Mouse (Mus musculus): ENCODE measurements around the gene Klk9. TPM values are rescaled to one million over a fixed set of nuclear protein-coding genes. Genes with fewer than 3 reads are reported as not detected.

The Klk9 gene
- polyA plus RNA-seq, 1 experiment from 2014 or later, result not detected

GRCm38 (mm10) chr7:43774364-43774763, 17.3 kb upstream of the Klk9 start, which contains the start of gene Klk11:
Gene Klk11, plus strand, starts transcription at chr7:43774604.
- no peaks in the 10 kb centered on the region for H3K9me3 ChIP-seq (ENCODE audit: control insufficient read depth, low read length)

GRCm38 (mm10) chr7:43774802-43775201, 16.9 kb upstream of the Klk9 start:
- ATAC-seq (ENCODE audit: low FRiP score, low TSS enrichment), result 0 out of 2 replicates have a peak, but pooled peaks have one; percentile 28
- 38% methylated on average over 6 of the region's 6 CpGs for WGBS
- Histone ChIP-seq H3K4me1 (ENCODE audit: control insufficient read depth, insufficient read depth, low read length) (no peaks in the 10 kb centered on the region), H3K4me2 (ENCODE audit: low read length) (no peak overlapping the region), H3K27me3 (ENCODE audit: control insufficient read depth, insufficient read depth, low read length) (no peaks in the 10 kb centered on the region), H3K9ac (replicated peaks; ENCODE audit: low read length) (no peak overlapping the region), H3K4me3 (replicated peaks; ENCODE audit: low read depth, low read length) (no peak overlapping the region), H3K27ac (replicated peaks; ENCODE audit: low read depth, low read length) (no peak overlapping the region), H3K36me3 (ENCODE audit: control insufficient read depth, insufficient read depth, low read length) (no peaks in the 10 kb centered on the region), H3K9me3 (ENCODE audit: control insufficient read depth, low read length) (no peaks in the 10 kb centered on the region)
- DNase-seq, result no peak

More at GRCm38 (mm10) chr7:43774364-43774763, 17.3 kb upstream of the Klk9 start, which contains the start of gene Klk11:
- ATAC-seq (ENCODE audit: low FRiP score, low TSS enrichment), result no peak
- DNase-seq, result no peak
- no peaks in the 10 kb centered on the region for H3K27me3 ChIP-seq (ENCODE audit: control insufficient read depth, insufficient read depth, low read length)
- H3K4me1 ChIP-seq (ENCODE audit: control insufficient read depth, insufficient read depth, low read length), result no peaks in the 10 kb centered on the region
- H3K36me3 ChIP-seq (ENCODE audit: control insufficient read depth, insufficient read depth, low read length), result no peaks in the 10 kb centered on the region
- no peak within 1 kb of the TSS for H3K27ac ChIP-seq (replicated peaks; ENCODE audit: low read depth, low read length)
- H3K4me2 ChIP-seq (ENCODE audit: low read length), result no peak within 1 kb of the TSS
- H3K9ac ChIP-seq (replicated peaks; ENCODE audit: low read length), result no peak within 1 kb of the TSS
- no peak within 1 kb of the TSS for H3K4me3 ChIP-seq (replicated peaks; ENCODE audit: low read depth, low read length)
- WGBS, result 94% methylated on average over 5 of the region's 5 CpGs

GRCm38 (mm10) chr7:43775311-43776057, 16.2 kb upstream of the Klk9 start:
- Histone ChIP-seq H3K27ac (replicated peaks; ENCODE audit: low read depth, low read length) (no peak overlapping the region), H3K4me1 (ENCODE audit: control insufficient read depth, insufficient read depth, low read length) (no peaks in the 10 kb centered on the region), H3K9me3 (ENCODE audit: control insufficient read depth, low read length) (no peaks in the 10 kb centered on the region), H3K9ac (replicated peaks; ENCODE audit: low read length) (no peak overlapping the region), H3K4me3 (replicated peaks; ENCODE audit: low read depth, low read length) (no peak overlapping the region), H3K27me3 (ENCODE audit: control insufficient read depth, insufficient read depth, low read length) (no peaks in the 10 kb centered on the region), H3K4me2 (ENCODE audit: low read length) (no peak overlapping the region), H3K36me3 (ENCODE audit: control insufficient read depth, insufficient read depth, low read length) (no peaks in the 10 kb centered on the region)
- no peak for DNase-seq
- WGBS, result 55% methylated on average over 7 of the region's 7 CpGs
- no peak for ATAC-seq (ENCODE audit: low FRiP score, low TSS enrichment)

- no peaks in the 10 kb centered on the region for H3K4me1 ChIP-seq (ENCODE audit: control insufficient read depth, insufficient read depth, low read length)
- H3K4me2 ChIP-seq (ENCODE audit: low read length), result no peak overlapping the region
- WGBS, result 85% methylated on average over 5 of the region's 5 CpGs
- H3K27ac ChIP-seq (replicated peaks; ENCODE audit: low read depth, low read length), result no peak overlapping the region
- no peak overlapping the region for H3K4me3 ChIP-seq (replicated peaks; ENCODE audit: low read depth, low read length)
- DNase-seq (no peak), ATAC-seq (ENCODE audit: low FRiP score, low TSS enrichment) (no peak)
- H3K27me3 ChIP-seq (ENCODE audit: control insufficient read depth, insufficient read depth, low read length), result no peaks in the 10 kb centered on the region
- no peaks in the 10 kb centered on the region for H3K9me3 ChIP-seq (ENCODE audit: control insufficient read depth, low read length)
- H3K9ac ChIP-seq (replicated peaks; ENCODE audit: low read length), result no peak overlapping the region
- no peaks in the 10 kb centered on the region for H3K36me3 ChIP-seq (ENCODE audit: control insufficient read depth, insufficient read depth, low read length)
Observed at GRCm38 (mm10) chr7:43776506-43776905, 15.2 kb upstream of the Klk9 start.

GRCm38 (mm10) chr7:43777423-43777822, 14.3 kb upstream of the Klk9 start:
- Histone ChIP-seq H3K27ac (replicated peaks; ENCODE audit: low read depth, low read length) (no peak overlapping the region), H3K36me3 (ENCODE audit: control insufficient read depth, insufficient read depth, low read length) (no peaks in the 10 kb centered on the region), H3K4me3 (replicated peaks; ENCODE audit: low read depth, low read length) (no peak overlapping the region), H3K9me3 (ENCODE audit: control insufficient read depth, low read length) (no peaks in the 10 kb centered on the region), H3K4me1 (ENCODE audit: control insufficient read depth, insufficient read depth, low read length) (peaks cover under 1% of the 10 kb centered on the region; the same call in 1 of the 2 replicates), H3K9ac (replicated peaks; ENCODE audit: low read length) (no peak overlapping the region), H3K27me3 (ENCODE audit: control insufficient read depth, insufficient read depth, low read length) (no peaks in the 10 kb centered on the region), H3K4me2 (ENCODE audit: low read length) (no peak overlapping the region)
- ATAC-seq (ENCODE audit: low FRiP score, low TSS enrichment) (no peak), DNase-seq (no peak)
- 89% methylated on average over 12 of the region's 12 CpGs for WGBS

GRCm38 (mm10) chr7:43778176-43778970, 13.3 kb upstream of the Klk9 start:
- no peak for ATAC-seq (ENCODE audit: low FRiP score, low TSS enrichment)
- Histone ChIP-seq H3K27me3 (ENCODE audit: control insufficient read depth, insufficient read depth, low read length) (0 out of 2 replicates have a peak, but pooled peaks cover 4% of the 10 kb centered on the region), H3K36me3 (ENCODE audit: control insufficient read depth, insufficient read depth, low read length) (no peaks in the 10 kb centered on the region), H3K27ac (replicated peaks; ENCODE audit: low read depth, low read length) (no peak overlapping the region), H3K4me3 (replicated peaks; ENCODE audit: low read depth, low read length) (no peak overlapping the region), H3K4me1 (ENCODE audit: control insufficient read depth, insufficient read depth, low read length) (peaks cover 3% of the 10 kb centered on the region; the same call in 1 of the 2 replicates), H3K4me2 (ENCODE audit: low read length) (no peak overlapping the region), H3K9me3 (ENCODE audit: control insufficient read depth, low read length) (no peaks in the 10 kb centered on the region), H3K9ac (replicated peaks; ENCODE audit: low read length) (no peak overlapping the region)
- WGBS, result 93% methylated on average over 10 of the region's 10 CpGs
- DNase-seq, result no peak

- 74% methylated on average over 6 of the region's 6 CpGs for WGBS
- ATAC-seq (ENCODE audit: low FRiP score, low TSS enrichment), result no peak
- Histone ChIP-seq H3K27me3 (ENCODE audit: control insufficient read depth, insufficient read depth, low read length) (0 out of 2 replicates have a peak, but pooled peaks cover 4% of the 10 kb centered on the region), H3K36me3 (ENCODE audit: control insufficient read depth, insufficient read depth, low read length) (no peaks in the 10 kb centered on the region), H3K9ac (replicated peaks; ENCODE audit: low read length) (no peak overlapping the region), H3K4me1 (ENCODE audit: control insufficient read depth, insufficient read depth, low read length) (peaks cover 3% of the 10 kb centered on the region; the same call in 1 of the 2 replicates), H3K27ac (replicated peaks; ENCODE audit: low read depth, low read length) (no peak overlapping the region), H3K4me2 (ENCODE audit: low read length) (no peak overlapping the region), H3K9me3 (ENCODE audit: control insufficient read depth, low read length) (no peaks in the 10 kb centered on the region), H3K4me3 (replicated peaks; ENCODE audit: low read depth, low read length) (no peak overlapping the region)
- no peak for DNase-seq
Observed at GRCm38 (mm10) chr7:43780241-43780640, 11.4 kb upstream of the Klk9 start.

GRCm38 (mm10) chr7:43780746-43781145, 10.9 kb upstream of the Klk9 start, which contains the start of gene Klk10:
Gene Klk10, plus strand, starts transcription at chr7:43781035.
- Histone ChIP-seq H3K27me3 (ENCODE audit: control insufficient read depth, insufficient read depth, low read length) (0 out of 2 replicates have a peak, but pooled peaks cover 4% of the 10 kb centered on the region), H3K4me1 (ENCODE audit: control insufficient read depth, insufficient read depth, low read length) (peaks cover 3% of the 10 kb centered on the region; the same call in 1 of the 2 replicates), H3K9ac (replicated peaks; ENCODE audit: low read length) (no peak within 1 kb of the TSS), H3K27ac (replicated peaks; ENCODE audit: low read depth, low read length) (no peak within 1 kb of the TSS), H3K4me2 (ENCODE audit: low read length) (no peak within 1 kb of the TSS), H3K4me3 (replicated peaks; ENCODE audit: low read depth, low read length) (no peak within 1 kb of the TSS), H3K9me3 (ENCODE audit: control insufficient read depth, low read length) (no peaks in the 10 kb centered on the region), H3K36me3 (ENCODE audit: control insufficient read depth, insufficient read depth, low read length) (no peaks in the 10 kb centered on the region)
- no peak for DNase-seq
- 55% methylated on average over 5 of the region's 5 CpGs for WGBS
- no peak for ATAC-seq (ENCODE audit: low FRiP score, low TSS enrichment)
